Mouse (Mus musculus): ENCODE results near the gene Ifi35. TPM values are rescaled to one million over a fixed set of nuclear protein-coding genes. Genes with fewer than 3 reads are reported as not detected.
A peak's percentile ranks its signal among the peaks of the same experiment; 100 is the strongest.

Gene Ifi35
- polyA plus RNA-seq, 1 experiment from 2014 or later, result 102 TPM

- Histone ChIP-seq H3K9me3 (ENCODE audit: control insufficient read depth) (no peaks in the 10 kb centered on the region), H3K4me2 (replicated peaks; ENCODE audit: low read depth) (no peak overlapping the region), H3K36me3 (ENCODE audit: control insufficient read depth, insufficient read depth) (peaks cover 12% of the 10 kb centered on the region; the same call in 1 of the 2 replicates), H3K4me3 (ENCODE audit: low read depth, low read length) (no peak overlapping the region), H3K27me3 (replicated peaks; ENCODE audit: control insufficient read depth, insufficient read depth, low read length) (no peaks in the 10 kb centered on the region), H3K27ac (ENCODE audit: low read depth, low read length) (no peak overlapping the region), H3K9ac (ENCODE audit: low read depth, low read length) (no peak overlapping the region), H3K4me1 (replicated peaks; ENCODE audit: control insufficient read depth, insufficient read depth, low read length) (0 out of 2 replicates have a peak, but pooled peaks cover 4% of the 10 kb centered on the region)
- TF ChIP-seq CTCF (IDR thresholded peaks at IDR 0.05; ENCODE audit: low read depth), result no peak
- WGBS, result 53% methylated on average over 6 of the region's 6 CpGs
- ATAC-seq, result no peak
Observed at GRCm38 (mm10) chr11:101484245-101484644, 36.0 kb downstream of the Ifi35 start.

GRCm38 (mm10) chr11:101484814-101485213 lies 36.6 kb downstream of the Ifi35 start:
- Histone ChIP-seq H3K4me3 (ENCODE audit: low read depth, low read length) (no peak overlapping the region), H3K36me3 (ENCODE audit: control insufficient read depth, insufficient read depth) (peaks cover 17% of the 10 kb centered on the region; the same call in 1 of the 2 replicates), H3K4me2 (replicated peaks; ENCODE audit: low read depth) (no peak overlapping the region), H3K9me3 (ENCODE audit: control insufficient read depth) (no peaks in the 10 kb centered on the region), H3K27ac (ENCODE audit: low read depth, low read length) (no peak overlapping the region), H3K4me1 (replicated peaks; ENCODE audit: control insufficient read depth, insufficient read depth, low read length) (0 out of 2 replicates have a peak, but pooled peaks cover 2% of the 10 kb centered on the region), H3K27me3 (replicated peaks; ENCODE audit: control insufficient read depth, insufficient read depth, low read length) (no peaks in the 10 kb centered on the region), H3K9ac (ENCODE audit: low read depth, low read length) (no peak overlapping the region)
- no peak for ATAC-seq
- WGBS, result 65% methylated on average over 7 of the region's 7 CpGs
- no peak for TF ChIP-seq CTCF (IDR thresholded peaks at IDR 0.05; ENCODE audit: low read depth)

GRCm38 (mm10) chr11:101485509-101486028 lies 37.4 kb downstream of the Ifi35 start:
- no peak for ATAC-seq
- TF ChIP-seq CTCF (IDR thresholded peaks at IDR 0.05; ENCODE audit: low read depth), result no peak
- Histone ChIP-seq H3K36me3 (ENCODE audit: control insufficient read depth, insufficient read depth) (peaks cover 21% of the 10 kb centered on the region; the same call in 1 of the 2 replicates), H3K9me3 (ENCODE audit: control insufficient read depth) (no peaks in the 10 kb centered on the region), H3K4me2 (replicated peaks; ENCODE audit: low read depth) (no peak overlapping the region), H3K27me3 (replicated peaks; ENCODE audit: control insufficient read depth, insufficient read depth, low read length) (no peaks in the 10 kb centered on the region), H3K27ac (ENCODE audit: low read depth, low read length) (peak overlapping the region; percentile 21; the same call in 1 of the 2 replicates), H3K4me3 (ENCODE audit: low read depth, low read length) (no peak overlapping the region), H3K9ac (ENCODE audit: low read depth, low read length) (no peak overlapping the region), H3K4me1 (replicated peaks; ENCODE audit: control insufficient read depth, insufficient read depth, low read length) (0 out of 2 replicates have a peak, but pooled peaks cover 2% of the 10 kb centered on the region)
- WGBS, result 31% methylated on average over 6 of the region's 6 CpGs

- no peak overlapping the region for H3K27ac ChIP-seq (ENCODE audit: low read depth, low read length)
- TF ChIP-seq CTCF (IDR thresholded peaks at IDR 0.05; ENCODE audit: low read depth), result no peak
Observed at GRCm38 (mm10) chr11:101486126-101486525, 37.9 kb downstream of the Ifi35 start.

GRCm38 (mm10) chr11:101506269-101506780 lies 58.1 kb downstream of the Ifi35 start:
- H3K36me3 ChIP-seq (ENCODE audit: control insufficient read depth, insufficient read depth), result peaks cover 15% of the 10 kb centered on the region; the same call in 1 of the 2 replicates
- no peaks in the 10 kb centered on the region for H3K4me1 ChIP-seq (replicated peaks; ENCODE audit: control insufficient read depth, insufficient read depth, low read length)
- H3K27ac ChIP-seq (ENCODE audit: low read depth, low read length), result no peak overlapping the region
- no peak overlapping the region for H3K9ac ChIP-seq (ENCODE audit: low read depth, low read length)
- H3K4me3 ChIP-seq (ENCODE audit: low read depth, low read length), result no peak overlapping the region
- TF ChIP-seq CTCF (IDR thresholded peaks at IDR 0.05; ENCODE audit: low read depth), result no peak
- H3K4me2 ChIP-seq (replicated peaks; ENCODE audit: low read depth), result no peak overlapping the region
- ATAC-seq, result no peak
- no peaks in the 10 kb centered on the region for H3K27me3 ChIP-seq (replicated peaks; ENCODE audit: control insufficient read depth, insufficient read depth, low read length)
- no peaks in the 10 kb centered on the region for H3K9me3 ChIP-seq (ENCODE audit: control insufficient read depth)
- WGBS, result 85% methylated on average over 5 of the region's 5 CpGs

More at GRCm38 (mm10) chr11:101486126-101486525, 37.9 kb downstream of the Ifi35 start:
- H3K9me3 ChIP-seq (ENCODE audit: control insufficient read depth), result no peaks in the 10 kb centered on the region
- H3K4me2 ChIP-seq (replicated peaks; ENCODE audit: low read depth), result no peak overlapping the region
- WGBS, result 34% methylated on average over 6 of the region's 6 CpGs
- H3K27me3 ChIP-seq (replicated peaks; ENCODE audit: control insufficient read depth, insufficient read depth, low read length), result no peaks in the 10 kb centered on the region
- peaks cover 21% of the 10 kb centered on the region; the same call in 1 of the 2 replicates for H3K36me3 ChIP-seq (ENCODE audit: control insufficient read depth, insufficient read depth)
- H3K4me3 ChIP-seq (ENCODE audit: low read depth, low read length), result no peak overlapping the region
- ATAC-seq, result no peak
- no peak overlapping the region for H3K9ac ChIP-seq (ENCODE audit: low read depth, low read length)
- H3K4me1 ChIP-seq (replicated peaks; ENCODE audit: control insufficient read depth, insufficient read depth, low read length), result 0 out of 2 replicates have a peak, but pooled peaks cover 2% of the 10 kb centered on the region

- 54% methylated on average over 7 of the region's 7 CpGs for WGBS
- Histone ChIP-seq H3K9me3 (ENCODE audit: control insufficient read depth) (no peaks in the 10 kb centered on the region), H3K4me2 (replicated peaks; ENCODE audit: low read depth) (no peak overlapping the region), H3K27me3 (replicated peaks; ENCODE audit: control insufficient read depth, insufficient read depth, low read length) (no peaks in the 10 kb centered on the region), H3K9ac (ENCODE audit: low read depth, low read length) (no peak overlapping the region), H3K4me1 (replicated peaks; ENCODE audit: control insufficient read depth, insufficient read depth, low read length) (no peaks in the 10 kb centered on the region), H3K4me3 (ENCODE audit: low read depth, low read length) (no peak overlapping the region), H3K36me3 (ENCODE audit: control insufficient read depth, insufficient read depth) (peaks cover 12% of the 10 kb centered on the region; the same call in 1 of the 2 replicates), H3K27ac (ENCODE audit: low read depth, low read length) (no peak overlapping the region)
- TF ChIP-seq CTCF (IDR thresholded peaks at IDR 0.05; ENCODE audit: low read depth), result no peak
- peak; percentile 85; the same call in 1 of the 2 replicates for ATAC-seq
Observed at GRCm38 (mm10) chr11:101507090-101507489, 58.9 kb downstream of the Ifi35 start.

Small RNAs within 50 kb of the gene (microRNA-seq; reads per million reads assigned to microRNA genes)
- not detected for gene Mir6929

Other genes starting within 250 kb of the Ifi35 start
- gene Ezh1, start 221.9 kb upstream of the Ifi35 start, polyA plus RNA-seq (2015; fragmentation: Nextera tagmentation; extraction: Ambion mirVana), result 9.8 and 10.8 TPM in 2 replicates
- 67.7 and 74.7 TPM in 2 replicates for gene Ramp2, start 202.4 kb upstream of the Ifi35 start, polyA plus RNA-seq (2015; fragmentation: Nextera tagmentation; extraction: Ambion mirVana)
- 148 and 157 TPM in 2 replicates for gene Vps25, start 194.7 kb upstream of the Ifi35 start, polyA plus RNA-seq (2015; fragmentation: Nextera tagmentation; extraction: Ambion mirVana)
- 4.6 and 4.7 TPM in 2 replicates for gene Wnk4, start 187.8 kb upstream of the Ifi35 start, polyA plus RNA-seq (2015; fragmentation: Nextera tagmentation; extraction: Ambion mirVana)
- 0.26 and 0.47 TPM in 2 replicates for gene Cntd1, start 169.4 kb upstream of the Ifi35 start, polyA plus RNA-seq (2015; fragmentation: Nextera tagmentation; extraction: Ambion mirVana)
- 255 and 276 TPM in 2 replicates for gene Coa3, start 169.3 kb upstream of the Ifi35 start, polyA plus RNA-seq (2015; fragmentation: Nextera tagmentation; extraction: Ambion mirVana)
- gene Becn1, start 146.1 kb upstream of the Ifi35 start, polyA plus RNA-seq (2015; fragmentation: Nextera tagmentation; extraction: Ambion mirVana), result 117 and 124 TPM in 2 replicates
- gene Psme3, start 132.2 kb upstream of the Ifi35 start, polyA plus RNA-seq (2015; fragmentation: Nextera tagmentation; extraction: Ambion mirVana), result 59.5 and 60.2 TPM in 2 replicates
- gene Aoc2, start 123.3 kb upstream of the Ifi35 start, polyA plus RNA-seq (2015; fragmentation: Nextera tagmentation; extraction: Ambion mirVana), result 0.34 and 0.41 TPM in 2 replicates
- 3.7 and 4.4 TPM in 2 replicates for gene Aoc3, start 117.8 kb upstream of the Ifi35 start, polyA plus RNA-seq (2015; fragmentation: Nextera tagmentation; extraction: Ambion mirVana)
- 54.3 and 63.3 TPM in 2 replicates for gene G6pc, start 80.8 kb upstream of the Ifi35 start, polyA plus RNA-seq (2015; fragmentation: Nextera tagmentation; extraction: Ambion mirVana)
- gene Aarsd1, start 30.8 kb upstream of the Ifi35 start, polyA plus RNA-seq (2015; fragmentation: Nextera tagmentation; extraction: Ambion mirVana), result 27.0 and 28.9 TPM in 2 replicates
- 2.2 and 2.9 TPM in 2 replicates for gene Gm27029, start 23.6 kb upstream of the Ifi35 start, polyA plus RNA-seq (2015; fragmentation: Nextera tagmentation; extraction: Ambion mirVana)
- 12.0 and 13.1 TPM in 2 replicates for gene Rundc1, start 23.3 kb upstream of the Ifi35 start, polyA plus RNA-seq (2015; fragmentation: Nextera tagmentation; extraction: Ambion mirVana)
- gene Ptges3l, start 23.1 kb upstream of the Ifi35 start, polyA plus RNA-seq (2015; fragmentation: Nextera tagmentation; extraction: Ambion mirVana), result 7.0 and 7.8 TPM in 2 replicates
- gene Rpl27, start 6.1 kb upstream of the Ifi35 start, polyA plus RNA-seq (2015; fragmentation: Nextera tagmentation; extraction: Ambion mirVana), result 240 and 241 TPM in 2 replicates
- 27.8 and 31.9 TPM in 2 replicates for gene Rnd2, start 16.6 kb downstream of the Ifi35 start, polyA plus RNA-seq (2015; fragmentation: Nextera tagmentation; extraction: Ambion mirVana)
- gene Vat1, start 17.8 kb downstream of the Ifi35 start, polyA plus RNA-seq (2015; fragmentation: Nextera tagmentation; extraction: Ambion mirVana), result 94.5 and 95.6 TPM in 2 replicates
- gene Brca1, start 103.5 kb downstream of the Ifi35 start, polyA plus RNA-seq (2015; fragmentation: Nextera tagmentation; extraction: Ambion mirVana), result 2.3 and 3.3 TPM in 2 replicates
- gene Nbr1, start 103.7 kb downstream of the Ifi35 start, polyA plus RNA-seq (2015; fragmentation: Nextera tagmentation; extraction: Ambion mirVana), result 44.5 and 54.1 TPM in 2 replicates
- gene Tmem106a, start 133.8 kb downstream of the Ifi35 start, polyA plus RNA-seq (2015; fragmentation: Nextera tagmentation; extraction: Ambion mirVana), result 122 and 130 TPM in 2 replicates
- 0.27 and 0.37 TPM in 2 replicates for gene Gm11634, start 150.8 kb downstream of the Ifi35 start, polyA plus RNA-seq (2015; fragmentation: Nextera tagmentation; extraction: Ambion mirVana)
- 13.3 and 15.3 TPM in 2 replicates for gene Rdm1, start 178.8 kb downstream of the Ifi35 start, polyA plus RNA-seq (2015; fragmentation: Nextera tagmentation; extraction: Ambion mirVana)
- gene Arl4d, start 217.1 kb downstream of the Ifi35 start, polyA plus RNA-seq (2015; fragmentation: Nextera tagmentation; extraction: Ambion mirVana), result 6.3 and 7.8 TPM in 2 replicates